Mouse (Mus musculus) embryonic facial prominence, embryonic 12.5 days (tissue): ENCODE data around the gene Nrap. TPM values are rescaled to one million over a fixed set of nuclear protein-coding genes. Genes with fewer than 3 reads are reported as not detected.

ENCODE experiments used
- ATAC-seq: fragments of 200-750 bp; cut with Nextera tagmentation; 2 replicates; pipeline ENCODE4 v1.8.0; 2017; ENCODE audit not compliant: insufficient number of reproducible peaks, insufficient read depth, low FRiP score, low TSS enrichment
- H3K27ac ChIP-seq: fragments of 300-500 bp; sonication (generic); 2 replicates; pipeline ENCODE4 v1.5.1; 2016; ENCODE audit warnings: mild to moderate bottlenecking
- H3K27me3 ChIP-seq: fragments of 300-500 bp; sonication (generic); 2 replicates; pipeline ENCODE4 v1.6.1; 2016; ENCODE audit warnings: mild to moderate bottlenecking, moderate library complexity
- H3K36me3 ChIP-seq: fragments of 300-500 bp; sonication (generic); 2 replicates; pipeline ENCODE4 v1.6.1; 2016; ENCODE audit warnings: mild to moderate bottlenecking
- H3K4me1 ChIP-seq: fragments of 300-500 bp; sonication (generic); 2 replicates; pipeline ENCODE4 v1.6.1; 2016
- H3K4me2 ChIP-seq: fragments of 300-500 bp; sonication (generic); replicated peaks from 2 replicates; pipeline ENCODE4 v1.6.1; 2016; ENCODE audit warnings: mild to moderate bottlenecking, moderate library complexity
- H3K4me3 ChIP-seq: fragments of 300-500 bp; sonication (generic); 2 replicates; pipeline ENCODE4 v1.5.1; 2016; ENCODE audit warnings: mild to moderate bottlenecking
- H3K9ac ChIP-seq: fragments of 300-500 bp; sonication (generic); 2 replicates; pipeline ENCODE4 v1.6.1; 2016; ENCODE audit warnings: mild to moderate bottlenecking, moderate library complexity
- H3K9me3 ChIP-seq: fragments of 300-500 bp; sonication (generic); 2 replicates; pipeline ENCODE4 v1.6.1; 2016; ENCODE audit warnings: mild to moderate bottlenecking, moderate library complexity
- WGBS: fragments of 180-500 bp; shearing (Covaris S2); methylation state at CpG from one replicate; pipeline ENCODE4 v1.1.7; 2016; 5-methylcytosine and 5-hydroxymethylcytosine counted together
- polyA plus RNA-seq: library from polyadenylated mRNA; unstranded; fragments of >200 nt; fragmentation: Nextera tagmentation; extraction: Ambion mirVana; gene quantifications from 2 replicates; pipeline ENCODE4 v1.2.1, GENCODE M21; 2016

The Nrap gene
- polyA plus RNA-seq, 1 experiment from 2014 or later = 0.19 TPM

- Histone ChIP-seq H3K27ac (no peak overlapping the region), H3K9ac (no peak overlapping the region), H3K4me1 (no peaks in the 10 kb centered on the region), H3K27me3 (no peaks in the 10 kb centered on the region), H3K4me3 (no peak overlapping the region), H3K36me3 (no peaks in the 10 kb centered on the region), H3K9me3 (no peaks in the 10 kb centered on the region), H3K4me2 (no peak overlapping the region)
- WGBS = 81% methylated on average over 5 of the region's 5 CpGs
- no peak for ATAC-seq
These were observed 11.8 kb downstream of the Nrap start for GRCm38 (mm10) chr19:56378007-56378406.

DNA sequence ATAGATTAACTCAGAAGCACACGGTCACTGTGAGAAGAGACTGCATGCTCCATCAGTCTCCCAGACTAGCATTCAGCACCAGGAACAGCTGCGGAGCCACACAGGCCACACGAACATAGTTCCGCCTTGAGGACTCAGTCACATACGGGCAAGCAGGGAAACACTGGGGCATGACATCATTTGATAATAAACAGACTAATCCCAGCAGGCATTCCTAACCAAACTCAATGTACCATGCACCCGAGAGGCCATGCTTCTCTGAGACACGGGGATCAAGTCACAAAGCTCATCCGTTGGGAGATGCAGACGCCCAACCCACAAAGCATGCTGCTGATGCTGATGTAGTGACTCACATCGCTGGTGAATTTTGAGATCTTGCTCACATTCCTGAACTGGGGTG, 15.8 kb downstream of the Nrap start:
- Histone ChIP-seq H3K9me3 (no peaks in the 10 kb centered on the region), H3K4me3 (no peak overlapping the region), H3K4me2 (no peak overlapping the region), H3K27me3 (no peaks in the 10 kb centered on the region), H3K9ac (no peak overlapping the region), H3K36me3 (no peaks in the 10 kb centered on the region), H3K4me1 (no peaks in the 10 kb centered on the region), H3K27ac (no peak overlapping the region)
- ATAC-seq = no peak; the same call in 1 of the 2 replicates
- WGBS = 54% methylated on average over 10 of the region's 10 CpGs

GRCm38 (mm10) chr19:56373246-56373645, 16.6 kb downstream of the Nrap start:
- ATAC-seq = no peak
- WGBS = 83% methylated on average over 5 of the region's 5 CpGs

DNA sequence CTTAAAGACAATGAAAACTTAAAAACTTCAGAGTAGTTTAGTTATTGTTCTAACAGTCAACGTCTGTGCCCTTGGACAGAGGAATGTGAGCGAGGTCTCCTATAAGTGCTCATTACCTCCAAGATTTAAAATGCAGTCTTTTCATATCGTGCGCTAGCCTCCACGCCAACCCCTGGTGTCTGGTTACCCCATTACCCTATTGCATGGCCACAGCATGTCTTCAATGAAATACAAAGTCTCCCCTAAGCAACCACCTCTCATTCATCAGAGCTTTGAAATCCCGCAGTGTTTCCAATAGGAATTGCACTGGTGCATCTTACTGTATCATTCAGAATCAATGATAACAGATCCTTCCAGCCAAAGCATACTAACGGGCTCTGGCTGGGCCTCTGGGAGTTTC, 17.6 kb downstream of the Nrap start:
- no peaks in the 10 kb centered on the region for H3K36me3 ChIP-seq
- H3K4me2 ChIP-seq = no peak overlapping the region
- H3K27me3 ChIP-seq = no peaks in the 10 kb centered on the region
- ATAC-seq = no peak
- H3K4me1 ChIP-seq = no peaks in the 10 kb centered on the region
- no peak overlapping the region for H3K27ac ChIP-seq
- H3K4me3 ChIP-seq = no peak overlapping the region
- WGBS = 49% methylated on average over 7 of the region's 7 CpGs
- H3K9me3 ChIP-seq = no peaks in the 10 kb centered on the region
- H3K9ac ChIP-seq = no peak overlapping the region

More at GRCm38 (mm10) chr19:56373246-56373645, 16.6 kb downstream of the Nrap start:
- H3K4me2 ChIP-seq = no peak overlapping the region
- H3K4me1 ChIP-seq = no peaks in the 10 kb centered on the region
- no peaks in the 10 kb centered on the region for H3K36me3 ChIP-seq
- no peak overlapping the region for H3K27ac ChIP-seq
- H3K9ac ChIP-seq = no peak overlapping the region
- no peaks in the 10 kb centered on the region for H3K27me3 ChIP-seq
- H3K4me3 ChIP-seq = no peak overlapping the region
- H3K9me3 ChIP-seq = no peaks in the 10 kb centered on the region

DNA sequence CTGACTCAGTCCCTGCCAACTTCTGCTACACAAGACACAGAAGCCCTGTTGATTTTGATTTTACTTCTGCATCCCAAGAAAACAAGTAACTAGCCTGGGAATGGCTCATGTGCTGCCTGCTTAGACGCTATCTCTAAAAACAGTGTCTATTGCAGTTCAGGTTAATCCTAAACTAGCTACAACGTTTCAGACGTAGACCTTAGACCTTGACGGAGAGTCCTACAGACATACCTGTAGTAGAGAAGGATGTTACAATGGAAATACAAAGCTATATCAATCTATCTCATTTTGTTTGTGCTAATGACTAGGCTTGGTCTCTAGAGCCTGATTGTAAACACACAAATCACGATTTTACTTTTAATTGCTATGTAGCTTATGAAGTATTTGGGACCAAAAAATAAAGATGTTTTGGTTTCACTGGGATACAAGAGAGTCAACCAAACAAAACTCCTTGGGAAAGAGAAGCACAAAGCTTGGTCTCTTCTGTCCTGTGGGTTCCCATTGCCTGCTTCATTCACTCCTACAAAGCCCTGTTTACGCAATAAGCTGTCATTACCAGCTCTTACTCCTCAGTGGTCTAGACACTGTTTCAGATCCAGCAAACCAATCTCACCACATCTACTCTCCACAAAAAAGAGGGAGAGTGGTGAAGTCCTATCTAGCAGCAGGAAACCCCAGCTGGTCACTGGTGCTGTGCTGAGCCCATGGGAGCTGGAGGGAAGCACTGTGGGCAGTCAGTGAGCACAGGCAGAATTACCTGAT, 19.3 kb downstream of the Nrap start:
- H3K9me3 ChIP-seq = no peaks in the 10 kb centered on the region
- no peaks in the 10 kb centered on the region for H3K4me1 ChIP-seq
- H3K36me3 ChIP-seq = no peaks in the 10 kb centered on the region
- no peaks in the 10 kb centered on the region for H3K27me3 ChIP-seq
- H3K9ac ChIP-seq = no peak overlapping the region
- no peak overlapping the region for H3K4me2 ChIP-seq
- 89% methylated on average over 6 of the region's 6 CpGs for WGBS
- H3K27ac ChIP-seq = no peak overlapping the region
- H3K4me3 ChIP-seq = no peak overlapping the region
- ATAC-seq = no peak

DNA sequence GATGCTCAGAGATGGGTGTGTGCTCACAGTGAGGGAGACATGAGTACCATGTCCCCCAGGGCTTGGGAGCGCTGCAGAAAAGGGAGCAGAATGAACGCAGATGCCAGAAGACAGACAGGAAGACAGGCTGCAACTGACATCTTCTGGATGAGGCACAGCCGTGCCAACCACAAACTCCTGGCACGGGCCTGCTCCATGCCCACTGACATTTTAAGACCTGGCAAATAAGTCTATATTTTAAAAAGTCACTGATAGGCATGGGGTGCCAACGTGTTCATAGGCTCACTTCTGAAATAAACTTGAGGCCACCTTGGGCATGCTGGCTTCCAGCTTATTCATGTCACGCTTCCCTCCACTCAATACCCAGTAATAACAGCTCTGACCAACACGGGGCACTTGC, 20.9 kb downstream of the Nrap start:
- ATAC-seq = no peak
- 91% methylated on average over 7 of the region's 7 CpGs for WGBS
- Histone ChIP-seq H3K9me3 (no peaks in the 10 kb centered on the region), H3K9ac (no peak overlapping the region), H3K4me2 (no peak overlapping the region), H3K4me1 (no peaks in the 10 kb centered on the region), H3K4me3 (no peak overlapping the region), H3K36me3 (no peaks in the 10 kb centered on the region), H3K27me3 (no peaks in the 10 kb centered on the region), H3K27ac (no peak overlapping the region)

- Histone ChIP-seq H3K4me3 (no peak overlapping the region), H3K27ac (no peak overlapping the region), H3K9ac (no peak overlapping the region), H3K36me3 (no peaks in the 10 kb centered on the region), H3K4me1 (no peaks in the 10 kb centered on the region), H3K9me3 (no peaks in the 10 kb centered on the region), H3K27me3 (no peaks in the 10 kb centered on the region), H3K4me2 (no peak overlapping the region)
- 89% methylated on average over 7 of the region's 7 CpGs for WGBS
- ATAC-seq = no peak
These were observed 22.1 kb downstream of the Nrap start for GRCm38 (mm10) chr19:56367778-56368177.

DNA sequence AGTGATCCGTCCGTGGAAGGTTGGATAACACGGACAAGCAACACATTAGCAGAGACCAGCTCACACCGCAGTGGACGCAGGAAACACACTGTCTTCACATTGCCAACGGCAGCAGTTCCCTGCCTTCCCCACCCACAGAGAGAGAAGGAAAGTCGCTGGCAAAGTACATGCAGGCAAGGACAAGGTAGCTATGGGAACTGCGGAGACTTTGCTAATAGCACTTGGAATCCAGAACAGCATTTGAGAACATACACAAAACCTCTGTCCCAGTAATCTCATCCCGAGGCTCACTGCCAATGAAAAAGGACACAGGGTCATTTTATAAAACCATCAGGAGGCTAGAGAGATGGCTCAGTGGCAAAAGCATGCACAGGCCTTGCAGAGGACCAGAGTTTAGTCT, 23.2 kb downstream of the Nrap start:
- no peak for ATAC-seq
- H3K4me1 ChIP-seq = no peaks in the 10 kb centered on the region
- 79% methylated on average over 9 of the region's 9 CpGs for WGBS

GRCm38 (mm10) chr19:56366168-56366567, 23.7 kb downstream of the Nrap start:
- no peaks in the 10 kb centered on the region for H3K4me1 ChIP-seq
- WGBS = 79% methylated on average over 11 of the region's 11 CpGs
- no peaks in the 10 kb centered on the region for H3K27me3 ChIP-seq
- no peaks in the 10 kb centered on the region for H3K9me3 ChIP-seq
- no peak overlapping the region for H3K4me3 ChIP-seq
- no peak overlapping the region for H3K27ac ChIP-seq
- ATAC-seq = no peak
- H3K4me2 ChIP-seq = no peak overlapping the region
- H3K9ac ChIP-seq = no peak overlapping the region
- H3K36me3 ChIP-seq = no peaks in the 10 kb centered on the region

More for the DNA sequence above, 23.2 kb downstream of the Nrap start:
- no peak overlapping the region for H3K9ac ChIP-seq
- H3K27ac ChIP-seq = no peak overlapping the region
- H3K4me3 ChIP-seq = no peak overlapping the region
- H3K9me3 ChIP-seq = no peaks in the 10 kb centered on the region
- no peaks in the 10 kb centered on the region for H3K27me3 ChIP-seq
- H3K4me2 ChIP-seq = no peak overlapping the region
- no peaks in the 10 kb centered on the region for H3K36me3 ChIP-seq

DNA sequence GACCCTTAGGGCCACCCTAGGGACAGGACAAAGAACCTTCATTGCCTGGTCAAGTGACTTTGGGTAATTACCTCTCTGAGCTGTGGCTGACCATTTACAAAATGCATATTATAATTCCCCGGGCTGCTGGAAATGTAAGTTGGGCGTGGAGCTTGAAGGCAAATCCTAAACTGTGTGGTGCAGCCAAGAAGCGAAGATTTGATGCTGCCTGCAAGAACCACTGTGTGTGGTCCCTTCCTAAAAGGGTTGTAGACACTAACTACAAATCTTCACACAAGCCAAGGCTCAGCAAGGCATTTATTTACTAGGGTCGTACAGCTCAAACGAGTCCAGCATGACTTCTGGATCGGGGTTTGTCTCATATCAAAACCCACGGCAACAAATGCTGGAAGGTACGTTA, 25.3 kb downstream of the Nrap start:
- Histone ChIP-seq H3K36me3 (no peaks in the 10 kb centered on the region), H3K9me3 (no peaks in the 10 kb centered on the region), H3K4me3 (no peak overlapping the region), H3K27me3 (no peaks in the 10 kb centered on the region), H3K9ac (no peak overlapping the region), H3K27ac (no peak overlapping the region), H3K4me2 (no peak overlapping the region), H3K4me1 (no peaks in the 10 kb centered on the region)
- 77% methylated on average over 8 of the region's 8 CpGs for WGBS
- no peak for ATAC-seq

DNA sequence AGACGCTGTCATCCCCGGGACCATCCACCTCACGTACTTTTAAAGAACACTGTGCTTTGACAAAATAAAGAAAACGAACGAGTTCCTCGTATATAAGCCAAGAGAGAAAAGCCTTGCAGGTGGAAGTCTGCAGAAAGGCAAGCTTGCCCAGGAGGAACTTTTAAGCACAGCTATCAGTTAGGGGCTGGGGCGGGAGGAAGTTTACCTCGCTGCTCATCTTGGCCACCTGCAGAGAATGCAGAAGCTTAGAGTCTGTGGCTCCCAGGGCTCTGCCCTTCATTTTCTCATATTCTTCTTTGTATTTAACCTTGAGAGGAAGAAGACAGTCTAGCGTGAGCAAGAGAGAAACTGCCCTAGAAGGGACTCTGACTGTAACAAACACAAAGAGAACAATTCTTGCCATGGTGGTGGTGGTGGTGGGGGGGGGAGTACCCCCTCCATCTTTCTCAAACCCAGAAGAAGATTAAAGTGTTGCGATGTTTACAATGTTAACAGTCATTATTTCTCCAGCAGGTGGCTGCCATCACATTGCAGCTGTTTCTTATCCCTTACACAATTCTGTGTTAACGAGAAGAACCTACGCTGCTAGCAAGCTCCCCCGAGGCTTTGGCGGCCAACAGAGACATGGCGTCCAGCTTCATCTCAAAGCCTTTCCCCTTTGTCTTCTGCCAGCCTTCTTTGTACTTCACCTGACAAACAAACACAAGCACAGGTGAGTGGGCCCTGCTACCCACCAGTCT, 25.9 kb downstream of the Nrap start:
- Histone ChIP-seq H3K4me2 (no peak overlapping the region), H3K27me3 (no peaks in the 10 kb centered on the region), H3K4me3 (no peak overlapping the region), H3K9ac (no peak overlapping the region), H3K4me1 (no peaks in the 10 kb centered on the region), H3K36me3 (no peaks in the 10 kb centered on the region), H3K9me3 (no peaks in the 10 kb centered on the region), H3K27ac (no peak overlapping the region)
- ATAC-seq = no peak
- WGBS = 65% methylated on average over 15 of the region's 15 CpGs

- H3K27ac ChIP-seq = no peak overlapping the region
- no peaks in the 10 kb centered on the region for H3K27me3 ChIP-seq
- WGBS = 64% methylated on average over 2 of the region's 2 CpGs
- ATAC-seq = no peak
- H3K9ac ChIP-seq = no peak overlapping the region
- H3K4me1 ChIP-seq = no peaks in the 10 kb centered on the region
- H3K4me3 ChIP-seq = no peak overlapping the region
- H3K9me3 ChIP-seq = no peaks in the 10 kb centered on the region
- H3K36me3 ChIP-seq = no peaks in the 10 kb centered on the region
- no peak overlapping the region for H3K4me2 ChIP-seq
These were observed 30.9 kb downstream of the Nrap start for GRCm38 (mm10) chr19:56358890-56359289.
